Mouse (Mus musculus) MEL (cell line): ENCODE measurements around the gene Foxn1. TPM values are rescaled to one million over a fixed set of nuclear protein-coding genes. Genes with fewer than 3 reads are reported as not detected.

Experiments used
- DNase-seq: peaks from one replicate; pipeline ENCODE4 v3.0.0; 2011; ENCODE audit warnings: low read depth, low spot score
- H3K27ac ChIP-seq: 2 replicates; pipeline ENCODE4 v1.5.1; 2012; ENCODE audit warnings: low read depth, mild to moderate bottlenecking, control low read depth, low read length, moderate library complexity; ENCODE audit not compliant: control insufficient read depth
- H3K27me3 ChIP-seq, 2 experiments: fragments of 150-350 bp in 1 of 2; sonication (generic) in 1 of 2; 2 replicates each; pipeline ENCODE4 v1.6.1; 2012; ENCODE audit warnings: low read length in 2 of 2, mild to moderate bottlenecking in 2 of 2, improper control_type of control experiment in 1 of 2, moderate library complexity in 1 of 2; ENCODE audit not compliant: insufficient read depth in 2 of 2, control insufficient read depth in 1 of 2
- H3K36me3 ChIP-seq, 2 experiments: 2 replicates each; pipeline ENCODE4 v1.6.1; 2012 to 2014; ENCODE audit warnings: low read length in 2 of 2, improper control_type of control experiment in 1 of 2, inconsistent platforms in 1 of 2, mild to moderate bottlenecking in 1 of 2; ENCODE audit not compliant: insufficient read depth in 2 of 2, control insufficient read depth in 1 of 2
- H3K4me1 ChIP-seq, 2 experiments: fragments of 150-350 bp in 1 of 2; sonication (generic) in 1 of 2; 2 replicates each; pipeline ENCODE4 v1.6.1; 2012; ENCODE audit warnings: low read length in 2 of 2, improper control_type of control experiment in 1 of 2, mild to moderate bottlenecking in 1 of 2; ENCODE audit not compliant: insufficient read depth in 2 of 2, control insufficient read depth in 1 of 2
- H3K4me3 ChIP-seq, 2 experiments: fragments of 150-350 bp in 1 of 2; sonication (generic) in 1 of 2; 2 replicates each; pipeline ENCODE4 v1.5.1; 2012; ENCODE audit warnings: low read depth in 2 of 2, low read length in 2 of 2, mild to moderate bottlenecking in 2 of 2, moderate library complexity in 2 of 2, control low read depth in 1 of 2, improper control_type of control experiment in 1 of 2; ENCODE audit not compliant: control insufficient read depth in 1 of 2, insufficient read depth in 1 of 2
- H3K79me2 ChIP-seq: 2 replicates; pipeline ENCODE4 v1.6.1; 2012; ENCODE audit warnings: mild to moderate bottlenecking, low read length, moderate library complexity; ENCODE audit not compliant: control insufficient read depth, poor library complexity, insufficient read depth
- H3K9ac ChIP-seq: 2 replicates; pipeline ENCODE4 v1.6.1; 2012; ENCODE audit warnings: low read depth, mild to moderate bottlenecking, control low read depth, low read length, moderate library complexity; ENCODE audit not compliant: control insufficient read depth, poor library complexity, severe bottlenecking
- H3K9me3 ChIP-seq: fragments of 150-350 bp; sonication (generic); replicated peaks from 2 replicates; pipeline ENCODE4 v1.6.1; 2012; ENCODE audit warnings: mild to moderate bottlenecking, low read length, improper control_type of control experiment, moderate library complexity; ENCODE audit not compliant: insufficient read depth
- BHLHE40 ChIP-seq: IDR thresholded peaks from 2 replicates; pipeline ENCODE4 v1.6.1; 2012; ENCODE audit warnings: low read depth, mild to moderate bottlenecking, inconsistent platforms, low read length, improper control_type of control experiment, borderline replicate concordance
- ELF1 ChIP-seq: IDR thresholded peaks from 2 replicates; pipeline ENCODE4 v1.6.1; 2014; ENCODE audit warnings: low read depth, mild to moderate bottlenecking, inconsistent platforms, low read length, improper control_type of control experiment, moderate library complexity
- EP300 ChIP-seq, 2 experiments: IDR thresholded peaks; 2 replicates each; pipeline ENCODE4 v1.6.1; 2011; ENCODE audit warnings: improper control_type of control experiment in 2 of 2, low read length in 2 of 2, low read depth in 1 of 2, mild to moderate bottlenecking in 1 of 2
- ETS1 ChIP-seq: IDR thresholded peaks from 2 replicates; pipeline ENCODE4 v1.6.1; 2012; ENCODE audit warnings: low read depth, mild to moderate bottlenecking, inconsistent platforms, low read length, improper control_type of control experiment, moderate library complexity
- GATA1 ChIP-seq: IDR thresholded peaks from 2 replicates; pipeline ENCODE4 v1.6.1; 2011; ENCODE audit warnings: low read depth, low read length, improper control_type of control experiment
- HCFC1 ChIP-seq: IDR thresholded peaks from 2 replicates; pipeline ENCODE4 v1.6.1; 2012; ENCODE audit warnings: low read depth, mild to moderate bottlenecking, inconsistent platforms, low read length, improper control_type of control experiment, moderate library complexity
- KAT2A ChIP-seq: conservative IDR thresholded peaks from 2 replicates; pipeline ENCODE4 v1.6.1; 2012; ENCODE audit warnings: low read depth, low read length, improper control_type of control experiment, inconsistent platforms
- MAFK ChIP-seq: IDR thresholded peaks from 2 replicates; pipeline ENCODE4 v1.6.1; 2011; ENCODE audit warnings: low read depth, mild to moderate bottlenecking, low read length, improper control_type of control experiment, borderline replicate concordance
- MAX ChIP-seq: IDR thresholded peaks from 2 replicates; pipeline ENCODE4 v1.6.1; 2011; ENCODE audit warnings: low read length, improper control_type of control experiment
- MAZ ChIP-seq: IDR thresholded peaks from 2 replicates; pipeline ENCODE4 v1.6.1; 2012; ENCODE audit warnings: low read depth, mild to moderate bottlenecking, inconsistent platforms, low read length, improper control_type of control experiment
- MXI1 ChIP-seq: IDR thresholded peaks from 2 replicates; pipeline ENCODE4 v1.6.1; 2011; ENCODE audit warnings: mild to moderate bottlenecking, low read depth, low read length, improper control_type of control experiment
- NRF1 ChIP-seq: IDR thresholded peaks from 2 replicates; pipeline ENCODE4 v1.6.1; 2014; ENCODE audit warnings: low read depth, mild to moderate bottlenecking, inconsistent platforms, low read length, improper control_type of control experiment, moderate library complexity; ENCODE audit not compliant: poor library complexity, insufficient read depth, severe bottlenecking
- POLR2A ChIP-seq, 2 experiments: IDR thresholded peaks; 2 replicates each; pipeline ENCODE4 v1.6.1; 2011 to 2012; ENCODE audit warnings: low read length in 2 of 2, mild to moderate bottlenecking in 2 of 2, control low read depth in 1 of 2, improper control_type of control experiment in 1 of 2, low read depth in 1 of 2, moderate library complexity in 1 of 2; ENCODE audit not compliant: control insufficient read depth in 1 of 2, insufficient read depth in 1 of 2, poor library complexity in 1 of 2
- POLR2AphosphoS2 ChIP-seq: IDR thresholded peaks from 2 replicates; pipeline ENCODE4 v1.6.1; 2011; ENCODE audit warnings: low read length, improper control_type of control experiment
- POLR2AphosphoS5 ChIP-seq: IDR thresholded peaks from 2 replicates; pipeline ENCODE4 v1.6.1; 2012; ENCODE audit warnings: low read depth, borderline replicate concordance, mild to moderate bottlenecking, inconsistent platforms, low read length, moderate library complexity, mixed read lengths
- SMC3 ChIP-seq: IDR thresholded peaks from 2 replicates; pipeline ENCODE4 v1.6.1; 2011; ENCODE audit warnings: low read depth, low read length, improper control_type of control experiment
- TBP ChIP-seq: IDR thresholded peaks from 2 replicates; pipeline ENCODE4 v1.8.0; 2011; ENCODE audit warnings: low read depth, low read length, improper control_type of control experiment
- USF1 ChIP-seq: IDR thresholded peaks from 2 replicates; pipeline ENCODE4 v1.6.1; 2014; ENCODE audit warnings: low read depth, mild to moderate bottlenecking, inconsistent platforms, low read length, improper control_type of control experiment, moderate library complexity
- USF2 ChIP-seq, 2 experiments: IDR thresholded peaks; 2 replicates each; pipeline ENCODE4 v1.6.1; 2011 to 2012; ENCODE audit warnings: improper control_type of control experiment in 2 of 2, low read length in 2 of 2, borderline replicate concordance in 1 of 2, inconsistent platforms in 1 of 2, low read depth in 1 of 2, mild to moderate bottlenecking in 1 of 2; ENCODE audit not compliant: insufficient read depth in 1 of 2
- ZMIZ1 ChIP-seq: IDR thresholded peaks from 2 replicates; pipeline ENCODE4 v1.6.1; 2012; ENCODE audit warnings: low read depth, mild to moderate bottlenecking, inconsistent platforms, low read length, improper control_type of control experiment, moderate library complexity
- polyA plus RNA-seq, 2 experiments: library from polyadenylated mRNA; stranded (reverse) in 1 of 2; unstranded in 1 of 2; fragments of >175 nt in 1 of 2; fragments of >200 nt in 1 of 2; gene quantifications; 2 replicates each; pipeline versions ENCODE4 v1.2.1 to v1.2.4; 2012; ENCODE audit warnings: low replicate concordance in 2 of 2, low read depth in 1 of 2; ENCODE audit not compliant: insufficient read length in 2 of 2, insufficient read depth in 1 of 2, missing spikeins in 1 of 2
- total RNA-seq: library from RNA; depleted of rRNA; stranded (reverse); fragments of 300-350 nt; gene quantifications from 2 replicates; pipeline ENCODE4 v1.2.3, GENCODE M21; 2012

The Foxn1 gene
- total and polyA plus RNA-seq, 3 experiments: not detected

DNA sequence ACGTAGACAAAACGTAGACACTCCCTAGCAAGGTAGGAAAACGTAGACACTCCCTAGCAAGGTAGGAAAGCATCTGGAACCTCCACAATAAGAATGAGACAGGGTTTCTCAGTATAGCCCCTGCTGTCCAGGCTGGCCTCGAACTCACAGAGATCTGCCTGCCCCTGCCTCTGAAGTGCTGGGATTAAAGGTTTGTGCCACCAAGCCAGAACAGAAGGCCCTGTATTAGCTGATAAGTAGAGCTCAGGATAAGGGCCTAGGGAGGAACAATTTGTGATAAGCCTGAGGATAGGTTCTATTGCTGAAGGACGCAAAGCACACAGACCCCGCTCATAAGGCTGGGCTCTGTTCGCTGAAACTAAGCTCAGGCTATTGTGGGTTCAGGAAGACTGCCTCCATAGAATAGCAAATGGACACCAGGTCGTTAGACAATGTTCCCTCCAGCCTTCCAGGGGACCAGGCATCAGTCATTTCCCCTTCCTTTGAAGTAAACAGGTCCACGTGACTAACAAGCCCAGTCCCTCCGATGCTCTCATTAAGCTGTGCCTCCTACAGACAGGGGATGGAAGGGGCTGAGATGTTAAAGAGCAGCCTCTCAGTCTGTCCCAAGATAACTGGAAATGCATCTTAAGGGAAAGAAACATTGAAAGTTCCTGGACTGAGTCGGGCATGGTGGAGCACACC lies 44.0 kb upstream of the Foxn1 start:
- peak; percentile 93 for DNase-seq
- H3K4me1 ChIP-seq: peaks cover 0 to 16% of the 10 kb centered on the region in 2 experiments; a peak in 2 of 4 replicates
- H3K27me3 ChIP-seq: peaks cover 1 to 2% of the 10 kb centered on the region in 2 experiments; a peak in 1 of 4 replicates
- TF ChIP-seq MAFK (peak; percentile 98), SMC3 (no peak), GATA1 (peak; percentile 78), MAZ (peak; percentile 19; the same call in 1 of the 2 replicates), EP300 (IDR thresholded peaks at IDR 0.05; ENCODE audit: low read depth in 1 of 2, low read length in 2 of 2) (no peak), ETS1 (0 out of 2 replicates have a peak, but pooled peaks have one; percentile 13), MXI1 (peak; percentile 66), MAX (peak; percentile 83), NRF1 (peak; percentile 32; the same call in 1 of the 2 replicates), USF2 (IDR thresholded peaks at IDR 0.05; ENCODE audit: borderline replicate concordance in 1 of 2, insufficient read depth in 1 of 2, low read depth in 1 of 2, low read length in 2 of 2) (peak in 1 of 2 experiments; percentile 49; a peak in 1 of 4 replicates), POLR2AphosphoS5 (no peak), BHLHE40 (peak; percentile 54; the same call in 1 of the 2 replicates), ZMIZ1 (no peak), ELF1 (peak; percentile 78; the same call in 1 of the 2 replicates), KAT2A (peak; percentile 67; the same call in 1 of the 2 replicates), POLR2AphosphoS2 (no peak), POLR2A (IDR thresholded peaks at IDR 0.05; ENCODE audit: control insufficient read depth in 1 of 2, insufficient read depth in 1 of 2, low read depth in 1 of 2, low read length in 2 of 2, poor library complexity in 1 of 2) (no peak), USF1 (peak; percentile 89), HCFC1 (peak; percentile 12; the same call in 1 of the 2 replicates), TBP (peak; percentile 100)
- H3K79me2 ChIP-seq: no peaks in the 10 kb centered on the region
- peaks cover 0 to 8% of the 10 kb centered on the region in 2 experiments; a peak in 1 of 4 replicates for H3K36me3 ChIP-seq
- peak overlapping the region; percentile 54 to 55 for H3K4me3 ChIP-seq
- peak overlapping the region; percentile 35; the same call in 1 of the 2 replicates for H3K9ac ChIP-seq
- H3K27ac ChIP-seq: no peak overlapping the region
- H3K9me3 ChIP-seq: no peaks in the 10 kb centered on the region
